Mouse (Mus musculus) lung, adult 2 months (tissue): ENCODE data around the gene Dpyd. TPM values are rescaled to one million over a fixed set of nuclear protein-coding genes. Genes with fewer than 3 reads are reported as not detected.
A peak's percentile ranks its signal among the peaks of the same experiment; 100 is the strongest.

Source experiments
- DNase-seq: peaks from one replicate; pipeline ENCODE4 v3.0.0; 2022
- H3K4me1 ChIP-seq: fragments of 200-500 bp; 2 replicates; pipeline ENCODE4 v1.6.1; 2011; ENCODE audit warnings: low read length; ENCODE audit not compliant: control insufficient read depth, insufficient read depth
- H3K4me3 ChIP-seq: fragments of 200-500 bp; replicated peaks from 2 replicates; pipeline ENCODE3; 2011; ENCODE audit warnings: low read depth, mild to moderate bottlenecking, control low read depth, low read length; ENCODE audit errors: extremely low read depth
- CTCF ChIP-seq: fragments of 200-500 bp; IDR thresholded peaks from 2 replicates; pipeline ENCODE4 v1.5.1; 2011; ENCODE audit warnings: mild to moderate bottlenecking, low read length, control low read depth; ENCODE audit not compliant: insufficient read depth
- POLR2A ChIP-seq: fragments of 200-500 bp; IDR thresholded peaks from 2 replicates; pipeline ENCODE4 v1.6.1; 2011; ENCODE audit warnings: low read depth, mild to moderate bottlenecking, control low read depth, low read length, borderline replicate concordance; ENCODE audit errors: extremely low read depth
- WGBS: fragments of 180-500 bp; shearing (Covaris S2); methylation state at CpG from one replicate; pipeline ENCODE4 v1.1.7; 2018; 5-methylcytosine and 5-hydroxymethylcytosine counted together
- polyA plus RNA-seq: library from polyadenylated mRNA; depleted of rRNA; stranded (reverse); fragments of >200 nt; gene quantifications from 2 replicates; pipeline ENCODE4 v1.2.3, GENCODE M21; 2012

The Dpyd gene
- polyA plus RNA-seq, 1 experiment = 1.4 TPM

GRCm38 (mm10) chr3:118676052-118676777 is 114.3 kb downstream of the Dpyd start:
- 76% methylated on average over 7 of the region's 7 CpGs for WGBS
- TF ChIP-seq CTCF (no peak), POLR2A (no peak)
- no peak overlapping the region for H3K4me3 ChIP-seq
- no peaks in the 10 kb centered on the region for H3K4me1 ChIP-seq
- DNase-seq = no peak

- no peaks in the 10 kb centered on the region for H3K4me1 ChIP-seq
- no peak for DNase-seq
- TF ChIP-seq CTCF (peak; percentile 8; the same call in 1 of the 2 replicates), POLR2A (no peak)
- no peak overlapping the region for H3K4me3 ChIP-seq
- WGBS = 47% methylated on average over 4 of the region's 4 CpGs
These were observed 118.9 kb downstream of the Dpyd start for GRCm38 (mm10) chr3:118680803-118681202.

- WGBS = 65% methylated on average over 3 of the region's 3 CpGs
- Histone ChIP-seq H3K4me3 (no peak overlapping the region), H3K4me1 (no peaks in the 10 kb centered on the region)
- no peak for DNase-seq
- no peak for TF ChIP-seq POLR2A
- TF ChIP-seq CTCF = no peak
These were observed 188.3 kb downstream of the Dpyd start for GRCm38 (mm10) chr3:118750269-118750668.

GRCm38 (mm10) chr3:118753623-118754022 is 191.7 kb downstream of the Dpyd start:
- no peak for TF ChIP-seq POLR2A
- no peak for TF ChIP-seq CTCF
- Histone ChIP-seq H3K4me3 (no peak overlapping the region), H3K4me1 (no peaks in the 10 kb centered on the region)
- WGBS = 58% methylated on average over 2 of the region's 2 CpGs
- no peak for DNase-seq

GRCm38 (mm10) chr3:118756099-118756498 is 194.2 kb downstream of the Dpyd start:
- WGBS = 71% methylated on average over 1 of the region's 1 CpGs
- H3K4me1 ChIP-seq = no peaks in the 10 kb centered on the region
- TF ChIP-seq CTCF = no peak
- no peak for TF ChIP-seq POLR2A
- no peak for DNase-seq
- no peak overlapping the region for H3K4me3 ChIP-seq

- TF ChIP-seq POLR2A (no peak), CTCF (no peak)
- Histone ChIP-seq H3K4me1 (no peaks in the 10 kb centered on the region), H3K4me3 (no peak overlapping the region)
- WGBS = 43% methylated on average over 1 of the region's 1 CpGs
- DNase-seq = no peak
These were observed 251.0 kb downstream of the Dpyd start for GRCm38 (mm10) chr3:118812885-118813284.

- DNase-seq = no peak
- no peak overlapping the region for H3K4me3 ChIP-seq
- WGBS = 53% methylated on average over 4 of the region's 4 CpGs
- no peak for TF ChIP-seq POLR2A
- no peaks in the 10 kb centered on the region for H3K4me1 ChIP-seq
These were observed 288.9 kb downstream of the Dpyd start for GRCm38 (mm10) chr3:118850613-118851527.

GRCm38 (mm10) chr3:118852711-118853110 is 290.8 kb downstream of the Dpyd start:
- Histone ChIP-seq H3K4me3 (no peak overlapping the region), H3K4me1 (no peaks in the 10 kb centered on the region)
- no peak for TF ChIP-seq POLR2A
- TF ChIP-seq CTCF = no peak
- 76% methylated on average over 5 of the region's 5 CpGs for WGBS
- no peak for DNase-seq

- Histone ChIP-seq H3K4me3 (no peak overlapping the region), H3K4me1 (no peaks in the 10 kb centered on the region)
- 38% methylated on average over 7 of the region's 7 CpGs for WGBS
- DNase-seq = no peak
- TF ChIP-seq POLR2A = no peak
These were observed 293.5 kb downstream of the Dpyd start for GRCm38 (mm10) chr3:118855411-118855810.
